Mouse (Mus musculus): ENCODE data around the gene Pth2.

- TF ChIP-seq POLR2A (IDR thresholded peaks at IDR 0.05; ENCODE audit: control insufficient read depth, low read depth, low read length) (no peak), CTCF (IDR thresholded peaks at IDR 0.05; ENCODE audit: control insufficient read depth, insufficient read depth, insufficient replicate concordance, low read depth, low read length) (no peak)
Measured at GRCm38 (mm10) chr7:45215673-45216441, 35.1 kb downstream of the Pth2 start, which contains the start of gene Tead2.

Measured in testis, adult 2 months (tissue).